Mouse (Mus musculus) liver, adult 2 months (tissue): ENCODE measurements around the gene Asdurf.

Experiments
- CTCF ChIP-seq: fragments of 200-500 bp; IDR thresholded peaks from 2 replicates; pipeline ENCODE4 v1.5.1; 2011; ENCODE audit warnings: low read depth, low read length, control low read depth
- POLR2A ChIP-seq: fragments of 200-500 bp; IDR thresholded peaks from 2 replicates; pipeline ENCODE4 v1.6.1; 2011; ENCODE audit warnings: low read length, control low read depth; ENCODE audit not compliant: insufficient read depth; ENCODE audit errors: extremely low read depth

- TF ChIP-seq POLR2A, result no peak
- TF ChIP-seq CTCF, result no peak
Observed at GRCm38 (mm10) chr1:53324277-53324676, 28.1 kb downstream of the Asdurf start.
